Mouse (Mus musculus) mammary gland, adult 2 months (tissue): ENCODE results near the gene Olfr198. TPM values are rescaled to one million over a fixed set of nuclear protein-coding genes. Genes with fewer than 3 reads are reported as not detected.

Experiments used
- polyA plus RNA-seq: library from polyadenylated mRNA; depleted of rRNA; stranded (reverse); fragments of >200 nt; gene quantifications from 2 replicates; pipeline ENCODE4 v1.2.3, GENCODE M21; 2012; ENCODE audit warnings: low replicate concordance; rRNA removed

Gene Olfr198
- polyA plus RNA-seq = not detected in 2 replicates

DNA sequence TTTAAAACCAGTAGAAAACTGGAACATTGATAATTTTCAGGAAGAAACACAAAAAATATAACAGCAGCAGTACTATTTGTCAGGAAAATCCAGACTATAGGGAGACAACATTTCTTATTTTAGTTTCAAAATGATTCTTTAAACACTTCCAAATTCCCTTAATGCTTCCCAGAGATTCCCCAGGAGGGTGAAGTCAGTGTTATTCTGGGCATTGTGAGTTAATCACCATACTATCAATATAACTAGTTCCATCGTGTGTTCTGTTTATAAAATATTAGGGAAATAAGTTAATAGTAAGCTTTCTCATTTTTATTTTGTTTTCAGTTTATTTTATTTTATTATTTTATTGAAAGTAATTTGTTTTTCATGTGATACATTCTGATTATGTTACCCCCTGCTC lies at the start of gene Olfr198:
Gene Olfr198, minus strand, starts transcription at position 101 of the 400 bp plus-strand sequence.

DNA sequence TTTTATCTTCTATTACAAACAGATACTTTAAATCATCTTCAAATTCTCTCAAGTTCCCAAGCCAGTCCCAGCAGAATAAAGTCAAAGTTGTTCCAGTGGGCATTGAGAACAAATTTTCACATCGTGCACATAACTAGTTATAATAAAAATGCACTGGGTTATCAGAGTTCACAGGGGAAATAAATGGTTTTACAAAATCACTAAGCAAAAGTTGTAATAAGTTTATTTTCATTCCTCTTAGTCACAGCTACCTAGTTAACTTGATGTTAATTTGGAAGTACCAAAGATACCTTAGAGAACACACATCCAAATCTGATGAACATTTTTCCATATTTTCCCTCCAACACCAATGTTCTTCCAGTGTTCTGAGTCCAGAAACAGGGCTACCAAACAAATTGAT lies 16.3 kb upstream of the Olfr198 start, which contains the start of gene Olfr199:
Gene Olfr199, minus strand, starts transcription at position 101 of the 400 bp plus-strand sequence.

DNA sequence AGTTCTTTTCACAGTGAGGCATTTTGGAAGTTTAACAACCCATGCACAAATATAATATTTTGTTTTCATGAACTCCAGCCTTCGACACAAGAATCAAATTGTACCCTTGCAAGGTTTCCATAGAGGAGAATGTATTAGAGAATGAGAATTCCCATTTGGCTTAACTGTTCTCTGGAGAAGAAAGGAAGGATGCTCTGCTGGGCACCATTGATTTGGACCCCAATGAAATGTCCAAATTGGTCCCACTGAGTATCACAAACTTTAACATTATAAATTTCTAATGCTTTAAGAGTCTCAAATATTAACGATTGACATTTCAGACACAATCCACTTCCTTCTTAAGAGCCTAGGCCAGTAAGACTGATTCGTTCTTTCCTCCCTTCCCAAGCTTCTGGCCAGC lies 33.0 kb downstream of the Olfr198 start, which contains the start of gene Olfr196:
Gene Olfr196, minus strand, starts transcription at position 101 of the 400 bp plus-strand sequence.

Other genes starting within 250 kb of the Olfr198 start
- gene Olfr183, start 208.2 kb downstream of the Olfr198 start, polyA plus RNA-seq = 0.06 TPM in 1 of 2 replicates, not detected in the other
- not detected in 2 replicates for gene Olfr186, start 173.2 kb downstream of the Olfr198 start, polyA plus RNA-seq
- gene Olfr187, start 163.8 kb downstream of the Olfr198 start, polyA plus RNA-seq = not detected in 2 replicates
- not detected in 2 replicates for gene Olfr190, start 125.5 kb downstream of the Olfr198 start, polyA plus RNA-seq
- not detected in 2 replicates for gene Olfr191, start 113.7 kb downstream of the Olfr198 start, polyA plus RNA-seq
- not detected in 2 replicates for gene Olfr193, start 91.7 kb downstream of the Olfr198 start, polyA plus RNA-seq
- not detected in 2 replicates for gene Olfr194, start 82.5 kb downstream of the Olfr198 start, polyA plus RNA-seq
- not detected in 2 replicates for gene Olfr195, start 56.5 kb downstream of the Olfr198 start, polyA plus RNA-seq
- not detected in 2 replicates for gene Olfr196, start 33.1 kb downstream of the Olfr198 start, polyA plus RNA-seq
- gene Olfr199, start 16.2 kb upstream of the Olfr198 start, polyA plus RNA-seq = not detected in 2 replicates
- gene Olfr201, start 69.1 kb upstream of the Olfr198 start, polyA plus RNA-seq = not detected in 2 replicates
- not detected in 2 replicates for gene Olfr202, start 83.3 kb upstream of the Olfr198 start, polyA plus RNA-seq
- not detected in 2 replicates for gene Olfr203, start 95.3 kb upstream of the Olfr198 start, polyA plus RNA-seq
- gene Olfr204, start 114.7 kb upstream of the Olfr198 start, polyA plus RNA-seq = not detected in 2 replicates
- not detected in 2 replicates for gene Olfr205, start 127.6 kb upstream of the Olfr198 start, polyA plus RNA-seq
- gene Olfr206, start 145.7 kb upstream of the Olfr198 start, polyA plus RNA-seq = not detected in 2 replicates
- not detected in 2 replicates for gene Olfr209, start 160.5 kb upstream of the Olfr198 start, polyA plus RNA-seq
- not detected in 2 replicates for gene Gabrr3, start 203.8 kb upstream of the Olfr198 start, polyA plus RNA-seq